Mouse (Mus musculus) forebrain, embryonic 13.5 days (tissue): ENCODE data around the gene Phactr1. TPM values are rescaled to one million over a fixed set of nuclear protein-coding genes. Genes with fewer than 3 reads are reported as not detected.

Experiments
- ATAC-seq: fragments of 200-750 bp; cut with Nextera tagmentation; 2 replicates; pipeline ENCODE4 v1.8.0; 2017
- H3K27ac ChIP-seq: fragments of 300-500 bp; sonication (generic); 2 replicates; pipeline ENCODE4 v1.5.1; 2015; ENCODE audit warnings: inconsistent platforms, mild to moderate bottlenecking, moderate library complexity
- H3K27me3 ChIP-seq: fragments of 300-500 bp; sonication (generic); 2 replicates; pipeline ENCODE4 v1.6.1; 2015; ENCODE audit warnings: mild to moderate bottlenecking, inconsistent platforms
- H3K36me3 ChIP-seq: fragments of 300-500 bp; sonication (generic); 2 replicates; pipeline ENCODE4 v1.6.1; 2015; ENCODE audit warnings: mild to moderate bottlenecking, inconsistent platforms; ENCODE audit not compliant: poor library complexity, severe bottlenecking
- H3K4me1 ChIP-seq: fragments of 300-500 bp; sonication (generic); 2 replicates; pipeline ENCODE4 v1.6.1; 2015; ENCODE audit warnings: inconsistent platforms
- H3K4me2 ChIP-seq: fragments of 300-500 bp; sonication (generic); 2 replicates; pipeline ENCODE4 v1.6.1; 2015; ENCODE audit warnings: inconsistent platforms, mild to moderate bottlenecking, moderate library complexity
- H3K4me3 ChIP-seq: fragments of 300-500 bp; sonication (generic); 2 replicates; pipeline ENCODE4 v1.5.1; 2015; ENCODE audit warnings: mild to moderate bottlenecking, inconsistent platforms
- H3K9ac ChIP-seq: fragments of 300-500 bp; sonication (generic); 2 replicates; pipeline ENCODE4 v1.6.1; 2015; ENCODE audit warnings: mild to moderate bottlenecking, inconsistent platforms
- H3K9me3 ChIP-seq: fragments of 300-500 bp; sonication (generic); replicated peaks from 2 replicates; pipeline ENCODE4 v1.6.1; 2016; ENCODE audit warnings: inconsistent platforms
- WGBS: fragments of 180-500 bp; shearing (Covaris S2); methylation state at CpG from one replicate; pipeline ENCODE4 v1.1.7; 2015; 5-methylcytosine and 5-hydroxymethylcytosine counted together
- polyA plus RNA-seq: library from polyadenylated mRNA; unstranded; fragments of >200 nt; fragmentation: Nextera tagmentation; extraction: Ambion mirVana; gene quantifications from 2 replicates; pipeline ENCODE4 v1.2.1, GENCODE M21; 2015

The Phactr1 gene
- polyA plus RNA-seq, 1 experiment from 2014 or later: 34.4 TPM

DNA sequence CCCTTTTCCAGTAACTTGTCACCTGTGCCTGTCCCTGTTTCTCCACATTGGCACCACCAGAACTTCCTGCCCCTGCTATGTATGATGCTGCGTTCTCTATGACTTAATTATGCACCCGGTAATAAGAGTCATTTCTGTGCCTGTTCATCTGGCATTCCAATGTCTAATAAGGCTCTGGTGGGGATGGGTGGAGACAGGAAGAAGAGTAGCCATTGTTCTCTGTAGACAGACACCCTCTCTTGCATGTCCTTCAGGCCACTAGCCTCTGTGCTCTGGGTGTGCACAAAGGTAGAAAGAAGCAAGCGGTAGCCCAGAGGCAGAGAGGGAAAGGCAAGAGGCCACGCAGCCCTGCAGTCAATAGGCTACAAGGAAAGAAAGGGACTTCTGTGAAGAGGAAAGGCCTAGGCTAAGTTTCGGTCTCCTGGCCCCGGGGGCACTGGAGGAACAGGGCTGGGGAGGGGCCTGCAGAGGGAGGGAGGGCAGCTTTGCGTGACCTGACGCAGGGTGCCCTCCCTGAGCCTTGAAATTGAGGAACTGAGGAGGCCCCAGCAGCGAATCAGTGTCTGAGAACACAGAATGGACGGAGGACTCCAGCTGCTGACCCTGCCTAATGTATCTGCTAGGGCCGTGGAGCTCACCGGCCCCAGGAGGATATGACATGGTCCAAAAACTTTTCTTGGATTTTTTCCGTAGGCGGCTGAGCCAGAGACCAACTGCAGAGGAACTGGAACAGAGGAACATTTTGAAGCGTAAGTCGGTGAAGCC, 442.1 kb downstream of the Phactr1 start:
- no peaks in the 10 kb centered on the region for H3K36me3 ChIP-seq
- H3K4me3 ChIP-seq: no peak overlapping the region
- H3K4me2 ChIP-seq: no peak overlapping the region
- no peaks in the 10 kb centered on the region for H3K27me3 ChIP-seq
- WGBS: 69% methylated on average over 16 of the region's 16 CpGs
- H3K9me3 ChIP-seq: no peaks in the 10 kb centered on the region
- no peaks in the 10 kb centered on the region for H3K4me1 ChIP-seq
- H3K27ac ChIP-seq: no peak overlapping the region
- H3K9ac ChIP-seq: no peak overlapping the region
- no peak for ATAC-seq

DNA sequence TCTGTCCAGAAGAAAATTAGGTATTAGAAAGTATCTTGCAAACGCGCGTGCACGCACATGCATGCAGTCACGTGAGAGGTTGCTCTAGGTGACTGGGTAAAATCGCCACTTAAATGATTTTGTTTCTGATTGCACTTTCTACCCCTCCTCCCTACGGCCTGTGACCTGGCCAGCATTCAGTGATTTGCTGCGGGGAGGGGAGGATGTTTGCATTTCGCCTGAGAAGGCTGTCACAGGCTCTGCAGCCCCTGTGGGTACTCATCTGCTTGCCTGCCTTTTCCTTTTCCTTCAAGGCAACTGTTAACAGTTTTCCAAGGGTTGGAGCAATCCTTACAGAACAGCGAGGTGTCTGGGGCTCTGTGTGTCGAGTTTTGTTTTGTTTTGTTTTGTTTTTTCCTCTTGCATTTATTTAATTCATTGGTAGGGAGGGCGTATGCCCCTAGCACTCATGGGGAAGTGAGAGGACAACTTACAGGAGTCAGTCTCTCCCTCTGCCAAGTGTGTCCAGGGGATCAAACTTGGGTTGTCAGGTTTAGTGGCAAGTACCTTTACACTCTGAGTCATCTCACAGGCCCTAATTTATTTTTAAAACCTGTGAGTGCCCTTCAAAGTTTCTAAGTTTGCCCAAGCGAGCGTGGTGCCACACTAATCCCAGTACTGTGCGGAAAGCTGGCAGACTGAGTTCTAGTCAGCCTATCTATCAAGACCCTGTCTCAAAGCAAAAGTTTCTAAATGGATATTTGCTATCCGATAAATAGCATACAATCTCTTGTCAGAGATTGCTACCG, 443.7 kb downstream of the Phactr1 start:
- H3K27ac ChIP-seq: no peak overlapping the region
- H3K4me1 ChIP-seq: 0 out of 2 replicates have a peak, but pooled peaks cover under 1% of the 10 kb centered on the region
- WGBS: 64% methylated on average over 17 of the region's 17 CpGs
- H3K36me3 ChIP-seq: no peaks in the 10 kb centered on the region
- no peak for ATAC-seq
- H3K9me3 ChIP-seq: no peaks in the 10 kb centered on the region
- H3K4me2 ChIP-seq: no peak overlapping the region
- no peak overlapping the region for H3K9ac ChIP-seq
- H3K4me3 ChIP-seq: no peak overlapping the region
- H3K27me3 ChIP-seq: no peaks in the 10 kb centered on the region

DNA sequence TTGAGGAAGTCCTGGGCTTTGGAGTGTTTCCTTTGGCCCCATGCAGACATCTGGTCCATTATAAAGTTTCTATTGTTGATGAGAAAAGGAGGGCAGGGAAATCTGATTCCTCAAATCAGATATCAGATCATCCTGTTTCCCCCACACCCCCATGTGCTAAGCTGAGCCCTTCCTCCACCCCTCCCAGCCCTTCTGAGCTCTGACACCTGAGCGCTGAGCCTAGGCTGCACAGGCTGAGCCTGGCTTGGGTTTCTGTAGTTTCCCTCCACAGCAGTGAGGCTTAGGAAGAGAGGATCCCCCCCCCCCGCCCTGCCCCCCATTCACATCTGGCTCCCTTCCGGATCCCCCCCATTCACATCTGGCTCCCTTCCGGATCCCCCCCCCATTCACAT, 444.3 kb downstream of the Phactr1 start:
- Histone ChIP-seq H3K4me2 (no peak overlapping the region), H3K9ac (no peak overlapping the region), H3K4me3 (no peak overlapping the region), H3K27me3 (no peaks in the 10 kb centered on the region), H3K4me1 (peaks cover 4% of the 10 kb centered on the region), H3K36me3 (no peaks in the 10 kb centered on the region), H3K27ac (no peak overlapping the region), H3K9me3 (no peaks in the 10 kb centered on the region)
- ATAC-seq: no peak
- WGBS: 52% methylated on average over 4 of the region's 4 CpGs

DNA sequence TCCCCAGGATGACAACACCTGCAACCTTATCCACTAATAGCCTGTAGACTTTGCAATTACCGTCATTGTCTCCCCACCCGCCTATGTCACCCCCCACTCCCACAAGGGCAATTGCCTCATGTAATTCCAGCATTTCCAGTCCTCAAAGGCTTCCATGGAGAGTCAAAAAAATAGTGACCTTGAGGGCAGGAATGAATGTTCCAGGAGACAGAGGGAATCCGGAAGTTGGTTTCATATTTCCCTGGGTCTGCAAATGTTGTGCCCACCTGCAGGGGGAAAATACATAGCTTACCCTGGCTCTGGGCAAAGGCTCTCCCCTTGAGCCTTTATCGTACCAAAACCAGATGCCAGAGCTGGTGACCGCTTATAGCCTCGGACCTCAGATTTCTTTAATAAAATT, 449.7 kb downstream of the Phactr1 start:
- Histone ChIP-seq H3K4me3 (no peak overlapping the region), H3K9me3 (no peaks in the 10 kb centered on the region), H3K36me3 (peaks cover 7% of the 10 kb centered on the region; the same call in 1 of the 2 replicates), H3K4me2 (no peak overlapping the region), H3K4me1 (peaks cover 4% of the 10 kb centered on the region), H3K27me3 (no peaks in the 10 kb centered on the region), H3K27ac (no peak overlapping the region), H3K9ac (no peak overlapping the region)
- ATAC-seq: no peak
- WGBS: 79% methylated on average over 6 of the region's 6 CpGs

DNA sequence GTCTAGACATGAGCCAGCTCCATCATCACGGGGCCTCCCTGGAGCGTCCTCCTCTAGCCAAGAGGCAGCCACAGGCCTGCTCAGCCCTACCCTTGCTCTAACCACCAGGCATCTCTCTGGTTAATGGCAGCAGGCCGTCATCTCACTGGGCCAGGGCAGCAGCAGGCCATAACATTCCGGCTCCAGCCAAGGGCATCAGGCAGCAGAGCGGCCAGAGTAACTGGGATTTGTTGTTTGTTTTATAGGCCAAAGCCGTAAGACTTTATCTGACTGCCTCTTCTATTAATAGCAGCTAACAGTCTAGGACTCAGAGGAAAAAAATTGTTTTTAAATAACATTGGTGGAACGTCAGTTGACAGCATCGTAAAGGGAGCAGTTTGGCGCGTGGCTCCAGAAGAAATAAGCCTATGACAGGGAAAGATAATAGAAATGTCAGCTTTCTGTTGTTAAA, 451.3 kb downstream of the Phactr1 start:
- H3K27me3 ChIP-seq: no peaks in the 10 kb centered on the region

DNA sequence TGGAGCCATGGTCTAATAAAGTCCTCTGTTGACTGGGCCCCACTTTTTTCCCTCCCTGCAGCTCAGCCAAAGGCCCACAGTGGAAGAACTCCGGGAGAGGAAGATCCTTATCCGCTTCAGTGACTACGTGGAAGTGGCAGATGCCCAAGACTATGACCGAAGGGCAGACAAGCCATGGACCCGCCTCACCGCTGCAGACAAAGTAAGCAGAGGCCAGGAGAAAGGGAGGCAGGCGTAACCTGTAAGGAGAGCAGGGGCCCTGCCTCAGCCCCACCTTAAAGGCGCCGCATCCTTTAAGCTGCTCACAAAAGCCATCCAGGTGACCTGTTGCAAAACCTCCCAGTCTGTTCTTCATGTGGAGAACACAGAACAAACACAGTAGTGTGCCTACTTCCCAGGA, 452.4 kb downstream of the Phactr1 start:
- H3K4me2 ChIP-seq: no peak overlapping the region
- no peak for ATAC-seq
- 62% methylated on average over 9 of the region's 9 CpGs for WGBS
- peaks cover 4% of the 10 kb centered on the region for H3K4me1 ChIP-seq
- H3K27ac ChIP-seq: no peak overlapping the region
- peaks cover 12% of the 10 kb centered on the region; the same call in 1 of the 2 replicates for H3K36me3 ChIP-seq
- H3K4me3 ChIP-seq: no peak overlapping the region
- H3K27me3 ChIP-seq: no peaks in the 10 kb centered on the region
- no peaks in the 10 kb centered on the region for H3K9me3 ChIP-seq
- H3K9ac ChIP-seq: no peak overlapping the region

More for the DNA sequence above, 451.3 kb downstream of the Phactr1 start:
- peaks cover 4% of the 10 kb centered on the region for H3K4me1 ChIP-seq
- H3K4me2 ChIP-seq: no peak overlapping the region
- peaks cover 12% of the 10 kb centered on the region; the same call in 1 of the 2 replicates for H3K36me3 ChIP-seq
- WGBS: 85% methylated on average over 10 of the region's 10 CpGs
- H3K9ac ChIP-seq: no peak overlapping the region
- H3K4me3 ChIP-seq: no peak overlapping the region
- no peak for ATAC-seq
- no peak overlapping the region for H3K27ac ChIP-seq
- H3K9me3 ChIP-seq: no peaks in the 10 kb centered on the region

DNA sequence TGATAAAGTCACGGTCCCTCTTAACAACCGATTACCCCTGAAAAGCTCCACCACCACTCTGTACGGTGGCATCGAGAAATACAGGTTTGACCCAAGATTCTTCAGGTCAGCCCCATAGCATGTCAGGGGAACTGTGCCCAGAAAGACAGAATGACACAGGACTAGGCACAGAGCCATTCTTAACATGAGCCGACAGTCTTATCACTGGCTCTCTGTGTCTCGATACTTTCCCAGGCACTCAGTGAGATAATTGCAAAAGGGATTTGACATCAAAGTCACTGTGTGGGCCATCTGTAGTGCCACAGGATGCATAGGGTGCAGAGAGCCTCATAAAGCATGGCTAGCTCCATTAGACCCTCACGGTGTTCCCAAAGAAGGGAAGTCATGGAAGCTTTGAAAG, 453.0 kb downstream of the Phactr1 start:
- H3K36me3 ChIP-seq: peaks cover 12% of the 10 kb centered on the region; the same call in 1 of the 2 replicates
- 67% methylated on average over 7 of the region's 7 CpGs for WGBS
- H3K27me3 ChIP-seq: no peaks in the 10 kb centered on the region
- peaks cover 4% of the 10 kb centered on the region for H3K4me1 ChIP-seq
- H3K4me2 ChIP-seq: no peak overlapping the region
- H3K27ac ChIP-seq: no peak overlapping the region
- H3K9me3 ChIP-seq: no peaks in the 10 kb centered on the region
- no peak overlapping the region for H3K4me3 ChIP-seq
- no peak for ATAC-seq
- H3K9ac ChIP-seq: no peak overlapping the region

DNA sequence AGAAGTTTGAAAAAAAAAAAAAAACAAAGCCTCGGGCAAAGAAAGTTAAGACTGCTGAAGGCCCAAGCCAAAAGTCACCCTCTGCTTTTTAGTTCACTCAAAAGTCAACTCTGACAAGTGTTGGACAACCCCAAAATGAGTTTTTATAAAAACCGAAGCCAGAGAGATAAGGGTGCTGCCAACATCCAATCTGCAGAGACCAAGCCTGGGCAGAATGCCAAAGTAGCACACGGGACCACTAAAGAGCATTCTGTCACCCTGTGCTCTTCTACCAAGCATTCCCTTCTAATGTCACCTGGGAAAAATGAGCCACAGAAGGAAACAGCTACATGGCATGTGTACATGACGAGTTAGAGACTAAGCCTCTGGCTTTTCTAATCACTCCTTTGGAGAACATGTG, 454.0 kb downstream of the Phactr1 start:
- Histone ChIP-seq H3K4me1 (peaks cover under 1% of the 10 kb centered on the region; the same call in 1 of the 2 replicates), H3K27me3 (no peaks in the 10 kb centered on the region), H3K9me3 (no peaks in the 10 kb centered on the region), H3K9ac (no peak overlapping the region), H3K27ac (no peak overlapping the region), H3K4me3 (no peak overlapping the region), H3K4me2 (no peak overlapping the region), H3K36me3 (peaks cover 12% of the 10 kb centered on the region; the same call in 1 of the 2 replicates)
- no peak for ATAC-seq
- 64% methylated on average over 4 of the region's 4 CpGs for WGBS

DNA sequence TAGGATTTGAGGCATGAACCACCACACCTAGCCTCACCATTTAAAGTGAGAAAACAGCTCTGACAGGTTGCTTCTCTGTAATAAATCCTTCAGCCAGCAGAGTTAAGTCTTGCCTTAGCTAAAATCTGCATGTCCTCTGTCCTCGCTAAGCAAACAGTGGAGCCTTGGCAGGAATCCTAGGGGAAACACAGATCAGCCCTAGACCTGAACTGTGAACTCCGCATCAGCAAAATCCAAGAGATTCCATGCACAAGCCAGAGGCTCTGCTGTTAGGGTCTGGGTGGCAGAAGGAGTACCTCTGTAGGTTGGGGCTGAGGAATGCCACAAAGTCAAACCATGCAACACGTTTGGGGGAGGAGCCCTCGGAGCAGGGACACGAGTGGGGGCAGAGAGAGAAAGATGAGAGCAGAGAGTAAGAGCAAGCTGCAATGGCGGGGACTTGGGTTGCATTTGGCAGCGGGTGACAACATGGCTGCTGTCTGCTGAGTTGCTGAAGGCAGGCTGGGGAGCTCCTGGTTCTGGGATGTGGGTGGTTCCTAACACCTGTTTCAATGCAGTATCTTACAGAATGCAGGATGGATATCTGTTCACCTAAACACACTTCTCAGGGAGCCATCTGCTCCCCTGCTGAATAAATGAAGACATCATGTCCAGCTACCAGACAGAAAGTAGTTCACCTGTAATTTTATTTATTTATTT, 464.4 kb downstream of the Phactr1 start:
- Histone ChIP-seq H3K36me3 (no peaks in the 10 kb centered on the region), H3K27ac (no peak overlapping the region), H3K27me3 (no peaks in the 10 kb centered on the region), H3K4me3 (no peak overlapping the region), H3K4me2 (no peak overlapping the region), H3K9ac (no peak overlapping the region), H3K9me3 (no peaks in the 10 kb centered on the region), H3K4me1 (no peaks in the 10 kb centered on the region)
- no peak for ATAC-seq
- WGBS: 81% methylated on average over 7 of the region's 7 CpGs

DNA sequence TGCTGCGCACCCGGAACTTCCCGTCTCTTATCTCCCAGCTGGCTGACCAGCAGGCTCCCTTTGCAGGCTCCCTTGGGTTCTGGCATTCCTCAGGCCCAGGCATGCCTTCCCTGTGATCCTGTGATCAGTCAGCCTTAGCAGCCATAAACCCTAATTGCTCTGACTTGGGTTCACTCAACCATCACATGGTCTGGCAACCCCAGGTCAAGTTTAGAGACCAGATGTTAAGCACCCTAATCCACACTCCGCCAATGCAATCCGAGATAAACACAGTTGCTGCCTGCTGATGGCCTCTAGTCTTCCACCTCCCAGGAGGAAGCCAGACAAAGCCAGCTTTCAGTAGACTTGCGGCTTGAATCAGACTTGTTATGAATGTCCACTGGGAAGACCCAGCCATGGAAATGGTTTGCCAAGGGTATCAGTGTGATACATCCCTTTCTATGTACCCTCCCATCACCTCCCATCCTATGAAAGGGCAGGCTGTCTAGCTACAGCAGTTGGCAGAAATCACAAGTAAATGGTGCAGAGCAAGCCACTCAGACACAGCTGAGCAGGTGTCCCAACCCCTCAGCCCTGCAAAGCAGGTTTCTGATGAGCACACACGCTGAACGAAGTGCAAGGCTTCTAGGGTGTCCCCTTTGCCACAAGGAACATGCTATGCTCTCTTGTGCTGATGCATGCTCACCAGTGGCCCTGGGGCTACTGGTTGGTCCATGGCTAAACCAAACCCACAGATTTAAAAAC, 466.3 kb downstream of the Phactr1 start:
- Histone ChIP-seq H3K9me3 (no peaks in the 10 kb centered on the region), H3K9ac (no peak overlapping the region), H3K27me3 (no peaks in the 10 kb centered on the region), H3K36me3 (peaks cover 15% of the 10 kb centered on the region), H3K4me1 (no peaks in the 10 kb centered on the region), H3K27ac (no peak overlapping the region), H3K4me2 (no peak overlapping the region), H3K4me3 (no peak overlapping the region)
- no peak for ATAC-seq
- WGBS: 82% methylated on average over 8 of the region's 8 CpGs

DNA sequence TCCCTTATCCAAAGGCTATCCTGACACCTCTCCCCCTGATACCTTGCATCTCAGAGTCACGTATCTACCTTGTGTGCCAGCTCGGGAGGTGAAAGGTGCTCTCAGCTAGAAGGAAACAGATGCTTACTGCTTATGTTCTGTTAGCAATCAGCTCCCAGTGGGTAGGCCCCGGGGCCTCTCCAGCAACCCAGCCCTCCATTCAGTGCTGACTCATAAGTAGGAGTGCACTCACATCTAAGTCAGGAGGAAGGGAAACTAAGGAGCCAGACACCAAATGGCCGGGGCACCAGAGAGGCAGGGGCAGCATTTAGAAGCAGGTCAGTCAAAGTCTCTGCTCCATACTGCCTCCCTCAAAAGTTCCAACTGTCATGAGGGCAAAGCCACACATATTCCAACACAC, 468.3 kb downstream of the Phactr1 start:
- Histone ChIP-seq H3K9me3 (no peaks in the 10 kb centered on the region), H3K4me3 (no peak overlapping the region), H3K27me3 (no peaks in the 10 kb centered on the region), H3K4me1 (no peaks in the 10 kb centered on the region), H3K4me2 (no peak overlapping the region), H3K9ac (no peak overlapping the region), H3K27ac (no peak overlapping the region), H3K36me3 (peaks cover 35% of the 10 kb centered on the region)
- 92% methylated on average over 4 of the region's 4 CpGs for WGBS
- ATAC-seq: no peak
